Mouse (Mus musculus): ENCODE measurements at regions not wholly inside any gene's neighbourhood (a gene's known extent, or its start where the extent isn't known, plus 50 kb on each side); places are given as distances from the start of the nearest gene placed in this dataset.

DNA sequence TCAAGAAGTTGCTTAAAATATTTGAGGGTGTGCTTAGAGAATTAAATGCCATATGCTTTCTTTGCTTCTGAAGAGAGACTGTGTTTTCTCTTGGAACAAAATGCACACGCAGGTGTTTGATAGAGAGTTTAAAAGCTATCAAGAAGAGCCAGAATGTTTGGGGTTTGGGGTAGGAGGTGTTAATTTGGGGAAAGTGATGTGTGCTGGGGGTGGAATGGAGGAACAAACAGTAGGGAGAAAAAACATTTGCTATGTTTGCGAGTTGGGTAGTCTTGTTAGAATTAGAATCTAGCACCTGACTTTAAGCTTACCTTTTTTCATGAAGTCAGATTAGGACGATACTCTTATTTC, 1248.9 kb upstream of the Zeb2 start:
- in situ Hi-C loops (cut with MboI; ENCODE audit: unreplicated experiment in 2 of 2): no loop called here

DNA sequence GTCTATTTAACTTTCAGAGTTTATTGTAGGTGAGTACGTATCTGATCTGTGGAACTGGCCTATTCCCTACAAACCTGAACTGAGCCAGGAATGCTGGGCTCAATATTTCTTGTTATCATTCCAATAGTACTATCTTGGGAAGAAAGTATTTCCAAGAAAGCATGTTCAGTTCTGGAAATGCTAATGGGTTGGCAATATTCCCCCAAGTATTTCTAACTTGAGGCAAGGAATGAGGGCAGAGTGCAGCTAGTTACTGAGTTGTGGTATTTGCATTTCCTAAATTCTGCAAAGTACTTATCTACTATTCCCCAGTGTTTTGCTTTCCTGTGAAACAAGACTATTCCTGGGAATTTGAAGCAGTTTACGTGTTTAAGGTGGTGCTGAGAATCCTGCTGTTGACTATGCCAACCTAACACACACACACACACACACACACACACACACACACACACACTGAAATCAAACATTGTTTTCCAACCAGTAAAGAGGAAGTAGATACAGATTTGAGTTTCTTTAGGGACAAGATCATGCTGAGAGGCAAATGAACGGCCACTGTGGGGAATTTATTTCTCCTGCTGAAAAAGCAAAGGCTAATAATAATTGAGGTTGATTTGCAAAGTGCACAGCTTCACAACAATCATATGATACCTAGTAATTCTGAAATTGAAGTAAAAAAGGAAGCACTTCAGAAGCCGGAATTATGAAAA, 1248.4 kb upstream of the Zeb2 start:
- in situ Hi-C loops (cut with MboI; ENCODE audit: unreplicated experiment in 2 of 2): no loop called here

DNA sequence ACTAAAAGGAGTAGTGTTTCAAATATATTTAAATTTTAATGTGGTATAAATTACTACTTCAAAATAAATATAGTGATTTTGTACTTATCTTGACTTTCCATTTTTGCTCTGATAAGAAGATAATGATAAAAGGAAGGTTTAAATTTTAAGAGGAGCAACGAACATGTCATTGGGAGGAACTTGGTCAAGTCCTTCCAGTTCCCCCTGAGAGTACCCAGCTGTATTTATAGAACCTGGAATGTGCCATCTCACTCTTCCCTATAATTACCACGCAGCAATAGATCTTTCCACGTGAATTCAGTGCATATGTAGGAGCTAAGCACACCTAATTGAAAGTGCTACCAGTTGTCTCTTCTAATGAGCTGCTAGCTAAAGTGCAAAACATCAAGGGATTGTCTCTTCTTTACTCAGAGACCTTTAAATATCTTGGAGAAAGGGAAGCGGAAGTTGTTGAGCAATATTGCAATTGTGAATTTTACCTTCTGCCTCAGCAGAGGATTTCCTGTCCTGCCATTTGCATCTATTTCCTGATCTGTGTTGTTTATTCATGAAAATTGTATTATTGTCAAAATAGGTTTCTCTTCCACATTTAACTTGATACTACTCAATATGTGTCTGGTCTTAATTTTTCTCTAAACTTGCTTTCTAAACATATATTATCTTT, 1243.0 kb upstream of the Zeb2 start:
- in situ Hi-C loops (cut with MboI; ENCODE audit: unreplicated experiment in 2 of 2): no loop called here

DNA sequence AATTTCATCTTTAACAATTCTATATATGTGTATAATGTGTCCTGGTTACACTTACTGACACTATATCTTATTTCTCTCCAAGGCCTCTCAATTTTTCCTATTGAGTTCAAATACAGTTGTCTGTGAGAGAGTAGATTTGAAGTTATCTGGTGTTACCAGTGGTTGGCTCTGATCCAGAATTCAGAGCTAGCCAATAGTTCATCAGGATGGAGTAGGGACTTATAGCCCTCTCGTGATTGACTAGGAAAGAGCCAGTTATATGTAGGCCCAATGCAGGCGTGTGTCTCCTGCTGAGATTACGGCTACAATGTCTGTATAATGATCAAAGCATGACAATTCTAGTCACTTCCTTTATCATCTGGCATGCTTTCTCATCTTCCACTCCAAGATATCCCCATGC, 1241.0 kb upstream of the Zeb2 start:
- in situ Hi-C loops (cut with MboI; ENCODE audit: unreplicated experiment in 2 of 2): no loop called here

DNA sequence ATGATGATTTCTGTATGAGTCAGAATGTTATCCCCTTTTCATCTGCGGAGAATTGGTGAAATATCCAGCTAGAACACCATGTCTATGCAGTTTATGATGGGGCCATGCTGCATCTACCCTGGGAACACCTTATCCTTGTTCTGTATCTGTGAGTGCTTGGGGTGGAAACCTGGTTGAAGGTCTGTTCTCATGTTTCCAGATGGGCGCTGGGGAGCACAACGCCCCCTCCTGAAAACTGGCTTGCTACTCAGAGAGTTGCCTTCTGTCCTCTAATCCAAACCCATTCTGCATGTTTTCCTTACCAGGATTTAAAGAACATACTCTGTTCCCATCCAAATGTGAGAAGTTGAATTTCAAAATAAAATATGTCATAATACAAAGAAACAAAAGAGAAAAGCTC, 1239.5 kb upstream of the Zeb2 start:
- in situ Hi-C loops (cut with MboI; ENCODE audit: unreplicated experiment in 2 of 2): no loop called here

- in situ Hi-C loops (cut with MboI; ENCODE audit: unreplicated experiment in 2 of 2): no loop called here
These were observed 1223.5 kb upstream of the Zeb2 start for GRCm38 (mm10) chr2:46340694-46341093.

GRCm38 (mm10) chr2:46316666-46317065, 1199.5 kb upstream of the Zeb2 start:
- in situ Hi-C loops (cut with MboI; ENCODE audit: unreplicated experiment in 2 of 2): no loop called here

DNA sequence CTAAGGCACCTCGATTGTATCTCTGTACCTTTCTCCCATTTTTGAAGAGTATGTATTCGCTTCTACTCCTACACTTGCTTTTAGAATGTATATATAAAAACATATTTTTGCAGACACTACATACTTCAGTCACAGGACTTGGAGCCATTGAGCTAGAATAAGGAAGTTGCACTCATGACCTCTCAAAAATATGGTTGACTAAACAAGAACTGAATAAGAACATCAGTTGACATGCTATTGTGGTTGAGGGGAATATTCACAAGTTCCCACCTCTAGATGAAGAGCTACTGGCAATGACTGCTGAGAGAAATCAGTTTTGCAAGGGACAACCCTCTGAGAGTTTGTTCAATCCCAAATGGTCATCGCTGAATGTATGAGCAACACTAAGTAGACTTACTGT, 1198.0 kb upstream of the Zeb2 start:
- in situ Hi-C loops (cut with MboI; ENCODE audit: unreplicated experiment in 2 of 2): no loop called here

GRCm38 (mm10) chr2:46307582-46308153, 1190.5 kb upstream of the Zeb2 start:
- in situ Hi-C loops (cut with MboI; ENCODE audit: unreplicated experiment in 2 of 2): no loop called here

- in situ Hi-C loops (cut with MboI; ENCODE audit: unreplicated experiment in 2 of 2): no loop called here
These were observed 1185.4 kb upstream of the Zeb2 start for GRCm38 (mm10) chr2:46302627-46303026.

DNA sequence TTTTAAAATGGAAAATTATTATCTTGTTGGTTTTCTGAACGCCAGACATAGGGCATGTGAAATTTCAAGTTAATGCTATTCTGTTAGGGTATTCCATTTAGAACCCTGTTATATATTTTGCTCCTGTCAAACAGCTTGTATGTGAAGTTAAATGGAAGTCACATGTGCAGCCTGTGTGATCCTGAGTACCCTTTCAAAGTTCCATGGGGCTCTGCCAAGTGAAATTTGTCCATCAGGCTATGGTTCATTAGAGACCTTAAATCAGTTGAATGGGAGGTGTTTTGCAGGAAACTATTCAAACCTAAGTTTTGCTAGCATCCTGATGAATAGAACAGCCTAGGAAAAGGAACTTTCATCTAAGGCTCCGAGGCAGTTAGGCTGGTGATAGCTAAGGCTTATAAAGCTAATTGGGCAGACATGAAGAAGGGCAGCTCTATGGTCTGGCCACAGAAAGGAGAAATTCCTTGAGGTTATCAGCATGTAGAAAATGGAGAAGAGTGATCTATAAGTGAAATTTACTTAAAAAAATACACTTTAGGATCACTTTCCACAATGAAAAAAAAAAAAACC, 1180.2 kb upstream of the Zeb2 start:
- in situ Hi-C loops (cut with MboI; ENCODE audit: unreplicated experiment in 2 of 2): no loop called here

DNA sequence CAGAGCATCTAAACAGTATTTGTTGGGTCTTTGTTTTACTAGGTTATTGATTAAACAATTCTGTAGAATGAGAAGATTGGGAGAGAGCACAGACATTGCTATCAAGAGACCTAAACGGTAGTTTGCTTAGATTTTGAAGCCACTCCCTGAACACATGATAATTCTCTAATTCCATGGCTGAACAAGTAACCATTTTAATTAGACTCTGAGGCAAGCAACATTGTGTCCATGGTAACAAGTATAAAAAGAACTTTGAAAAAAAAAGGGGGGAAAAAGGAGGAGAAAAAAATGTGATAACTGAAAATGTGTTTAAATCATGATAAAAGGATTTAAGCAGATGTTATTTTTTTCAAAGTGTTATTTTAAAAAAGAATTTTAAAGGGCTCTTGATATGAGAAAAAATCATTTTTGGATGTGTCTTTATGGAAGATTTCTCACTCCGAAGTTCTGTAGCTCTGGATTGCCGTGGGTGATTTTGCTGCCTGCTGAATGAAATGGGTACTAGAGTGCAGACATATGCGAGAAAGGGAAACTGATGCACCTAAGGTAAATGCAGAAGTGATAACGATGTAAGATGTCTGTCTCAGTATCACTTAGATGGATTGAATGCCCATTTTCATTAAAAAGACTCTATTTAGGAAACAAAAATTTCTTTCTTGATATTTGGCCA, 1166.9 kb upstream of the Zeb2 start:
- in situ Hi-C loops (cut with MboI; ENCODE audit: unreplicated experiment in 2 of 2): no loop called here

GRCm38 (mm10) chr2:46280822-46281221, 1163.6 kb upstream of the Zeb2 start:
- in situ Hi-C loops (cut with MboI; ENCODE audit: unreplicated experiment in 2 of 2): no loop called here

DNA sequence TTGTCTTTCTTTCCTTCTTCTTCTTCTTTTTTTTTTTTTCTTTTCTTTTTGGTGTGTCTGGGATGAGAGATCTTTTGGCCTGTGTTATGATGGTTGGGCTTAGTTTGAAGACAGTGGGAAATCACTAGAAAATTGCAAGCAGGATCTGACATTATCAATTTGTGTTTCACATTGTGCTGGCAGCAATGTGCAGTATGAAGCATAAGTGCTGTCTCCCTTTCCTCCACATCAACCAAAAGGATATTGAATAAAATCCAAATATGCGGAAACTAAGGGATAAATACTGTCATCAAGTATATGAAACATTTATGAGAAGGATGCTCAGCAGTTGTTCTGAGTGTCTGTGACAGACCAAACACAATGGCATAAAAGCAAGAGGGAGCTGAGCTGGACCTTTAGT, 1144.4 kb upstream of the Zeb2 start:
- in situ Hi-C loops (cut with MboI; ENCODE audit: unreplicated experiment in 2 of 2): no loop called here

- in situ Hi-C loops (cut with MboI; ENCODE audit: unreplicated experiment in 2 of 2): no loop called here
These were observed 1134.4 kb upstream of the Zeb2 start for GRCm38 (mm10) chr2:46251562-46251961.

DNA sequence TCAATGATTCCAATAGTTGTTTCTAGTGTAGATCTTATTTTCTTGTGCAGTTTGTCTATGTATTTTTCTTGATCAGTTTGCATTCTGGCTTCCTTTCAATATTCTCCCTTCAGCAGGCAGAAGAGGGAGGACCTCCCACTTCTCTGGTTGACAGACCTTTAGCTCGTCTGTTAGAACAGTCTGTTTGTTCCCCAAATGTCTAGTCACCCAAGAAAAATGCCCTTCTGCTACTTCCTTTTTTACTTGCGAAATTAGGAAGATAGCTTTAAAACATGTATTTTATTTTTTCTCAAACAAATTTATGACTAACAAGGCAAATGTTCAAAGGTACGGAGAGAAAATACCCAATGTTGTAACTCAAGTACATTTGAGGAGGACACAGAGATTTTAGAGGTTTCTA, 1128.5 kb upstream of the Zeb2 start:
- in situ Hi-C loops (cut with MboI; ENCODE audit: unreplicated experiment in 2 of 2): no loop called here

DNA sequence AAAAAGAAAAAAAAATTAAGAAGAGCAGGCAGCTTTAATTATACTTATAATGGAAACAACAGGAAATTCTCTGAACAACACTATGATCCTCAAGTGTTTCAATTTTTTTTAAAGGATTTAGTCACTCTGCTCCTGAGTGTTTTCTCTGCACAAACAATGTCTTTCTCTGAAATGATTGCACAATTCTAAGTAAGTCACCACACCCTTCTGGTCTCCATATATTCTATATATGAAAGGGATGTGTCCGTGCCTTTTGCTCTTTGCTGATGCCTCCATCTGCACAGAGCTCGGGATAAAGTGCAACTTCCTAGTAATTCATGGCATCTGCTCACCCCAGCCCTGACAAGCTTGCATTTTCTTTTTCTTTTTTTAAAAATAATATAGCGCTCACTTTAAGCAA, 1127.5 kb upstream of the Zeb2 start:
- in situ Hi-C loops (cut with MboI; ENCODE audit: unreplicated experiment in 2 of 2): no loop called here

DNA sequence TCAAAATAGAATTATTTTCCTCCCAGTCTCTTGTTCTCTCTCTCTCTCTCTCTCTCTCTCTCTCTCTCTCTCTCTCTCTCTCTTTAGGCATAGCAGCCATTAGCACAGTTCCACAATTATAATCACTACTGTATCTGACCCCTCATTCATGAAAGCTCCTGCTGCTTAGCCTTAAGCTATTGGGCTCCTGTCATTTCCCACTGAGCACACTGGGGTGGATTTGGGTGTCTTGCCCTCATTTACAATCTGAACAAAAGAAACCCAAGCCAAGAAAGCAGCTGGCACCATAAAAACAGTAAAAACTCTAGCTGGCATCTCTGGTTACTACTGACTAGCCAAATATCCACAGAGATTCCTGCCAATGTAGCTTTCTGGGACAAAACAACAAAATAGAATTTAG, 1125.6 kb upstream of the Zeb2 start:
- in situ Hi-C loops (cut with MboI; ENCODE audit: unreplicated experiment in 2 of 2): no loop called here

GRCm38 (mm10) chr2:46239874-46240273, 1122.7 kb upstream of the Zeb2 start:
- in situ Hi-C loops (cut with MboI; ENCODE audit: unreplicated experiment in 2 of 2): no loop called here

- in situ Hi-C loops (cut with MboI; ENCODE audit: unreplicated experiment in 2 of 2): no loop called here
These were observed 1113.7 kb upstream of the Zeb2 start for GRCm38 (mm10) chr2:46230791-46231450.

Measured in v-Abl transformed pro-B cells (cell line).